Mouse (Mus musculus) spleen, adult 2 months (tissue): Measurements from ENCODE around the gene Olfr102. TPM values are rescaled to one million over a fixed set of nuclear protein-coding genes. Genes with fewer than 3 reads are reported as not detected.
A peak's percentile ranks its signal among the peaks of the same experiment; 100 is the strongest.

ENCODE experiments used
- DNase-seq, 2 experiments: peaks; one replicate each; pipeline versions ENCODE4 v3.0.0 to v3.0.0-alpha.2; 2012 to 2021; ENCODE audit warnings: low spot score in 2 of 2, low read depth in 1 of 2
- H3K27ac ChIP-seq: fragments of 200-500 bp; 2 replicates; pipeline ENCODE4 v1.5.1; 2012; ENCODE audit warnings: low read length, inconsistent platforms; ENCODE audit not compliant: insufficient read depth
- H3K27me3 ChIP-seq: fragments of 200-500 bp; 2 replicates; pipeline ENCODE4 v1.6.1; 2012; ENCODE audit warnings: mild to moderate bottlenecking, moderate library complexity, low read length, inconsistent platforms; ENCODE audit not compliant: control insufficient read depth, insufficient read depth
- H3K36me3 ChIP-seq: fragments of 200-500 bp; 2 replicates; pipeline ENCODE4 v1.6.1; 2012; ENCODE audit warnings: mild to moderate bottlenecking, low read length, inconsistent platforms; ENCODE audit not compliant: control insufficient read depth, insufficient read depth
- H3K4me1 ChIP-seq: fragments of 200-500 bp; 2 replicates; pipeline ENCODE4 v1.6.1; 2011; ENCODE audit warnings: inconsistent platforms; ENCODE audit not compliant: control insufficient read depth, insufficient read depth, insufficient read length
- H3K4me3 ChIP-seq: fragments of 200-500 bp; 2 replicates; pipeline ENCODE4 v1.5.1; 2011; ENCODE audit warnings: mild to moderate bottlenecking, inconsistent platforms; ENCODE audit not compliant: insufficient read depth, insufficient read length; ENCODE audit errors: extremely low read depth
- CTCF ChIP-seq: fragments of 200-500 bp; IDR thresholded peaks from 2 replicates; pipeline ENCODE4 v1.5.1; 2011; ENCODE audit warnings: mild to moderate bottlenecking, inconsistent platforms; ENCODE audit not compliant: insufficient read depth, insufficient read length, insufficient replicate concordance; ENCODE audit errors: extremely low read depth
- POLR2A ChIP-seq: fragments of 200-500 bp; IDR thresholded peaks from 2 replicates; pipeline ENCODE4 v1.6.1; 2011; ENCODE audit warnings: low read depth, low read length, inconsistent platforms
- WGBS: fragments of 180-500 bp; shearing (Covaris S2); methylation state at CpG from one replicate; pipeline ENCODE4 v1.1.7; 2018; 5-methylcytosine and 5-hydroxymethylcytosine counted together
- polyA plus RNA-seq: library from polyadenylated mRNA; depleted of rRNA; stranded (reverse); fragments of >200 nt; gene quantifications from 2 replicates; pipeline ENCODE4 v1.2.3, GENCODE M21; 2012; rRNA removed

Olfr102 gene
- polyA plus RNA-seq, 1 experiment = not detected

- Histone ChIP-seq H3K27me3 (no peaks in the 10 kb centered on the region), H3K27ac (no peak overlapping the region), H3K4me3 (no peak overlapping the region), H3K36me3 (peaks cover 9% of the 10 kb centered on the region), H3K4me1 (no peaks in the 10 kb centered on the region)
- DNase-seq = no peak
- no peak for TF ChIP-seq CTCF
- no peak for TF ChIP-seq POLR2A
- 79% methylated on average over 1 of the region's 1 CpGs for WGBS
Measured at GRCm38 (mm10) chr17:37280331-37280730, 36.5 kb downstream of the Olfr102 start.

GRCm38 (mm10) chr17:37276573-37276972 lies 40.3 kb downstream of the Olfr102 start:
- Histone ChIP-seq H3K36me3 (peaks cover 21% of the 10 kb centered on the region), H3K27me3 (no peaks in the 10 kb centered on the region), H3K4me1 (peaks cover 12% of the 10 kb centered on the region; the same call in 1 of the 2 replicates), H3K4me3 (no peak overlapping the region), H3K27ac (no peak overlapping the region)
- no peak for DNase-seq
- TF ChIP-seq CTCF (no peak), POLR2A (no peak)

- 87% methylated on average over 2 of the region's 2 CpGs for WGBS
- TF ChIP-seq CTCF (no peak), POLR2A (no peak)
Measured at GRCm38 (mm10) chr17:37275626-37276248, 41.1 kb downstream of the Olfr102 start.

GRCm38 (mm10) chr17:37270702-37271092 lies 46.2 kb downstream of the Olfr102 start:
- Histone ChIP-seq H3K4me3 (peak overlapping the region; percentile 78), H3K4me1 (peaks cover 17% of the 10 kb centered on the region; the same call in 1 of the 2 replicates), H3K36me3 (peaks cover 14% of the 10 kb centered on the region), H3K27me3 (no peaks in the 10 kb centered on the region), H3K27ac (peak overlapping the region; percentile 93)
- 6% methylated on average over 8 of the region's 8 CpGs for WGBS
- TF ChIP-seq POLR2A = peak; percentile 29; the same call in 1 of the 2 replicates
- no peak for TF ChIP-seq CTCF
- peak; percentile 69 to 74 for DNase-seq

More at GRCm38 (mm10) chr17:37275626-37276248, 41.1 kb downstream of the Olfr102 start:
- peaks cover 16% of the 10 kb centered on the region; the same call in 1 of the 2 replicates for H3K4me1 ChIP-seq
- no peaks in the 10 kb centered on the region for H3K27me3 ChIP-seq
- peaks cover 21% of the 10 kb centered on the region for H3K36me3 ChIP-seq
- H3K27ac ChIP-seq = no peak overlapping the region
- no peak overlapping the region for H3K4me3 ChIP-seq
- DNase-seq = no peak

GRCm38 (mm10) chr17:37270058-37270701 lies 46.7 kb downstream of the Olfr102 start, which contains the start of gene H2-M3:
TSS of gene H2-M3 (plus strand) at chr17:37270220.
- under 1% methylated on average over 26 of the region's 26 CpGs for WGBS
- peak within 1 kb of the TSS; percentile 93 for H3K27ac ChIP-seq

GRCm38 (mm10) chr17:37263626-37264025 lies 53.2 kb downstream of the Olfr102 start, which contains the start of gene Olfr98:
TSS of gene Olfr98 (minus strand) at chr17:37263749.
- H3K4me1 ChIP-seq = no peaks in the 10 kb centered on the region
- no peak for DNase-seq
- WGBS = 85% methylated on average over 1 of the region's 1 CpGs
- H3K4me3 ChIP-seq = no peak within 1 kb of the TSS
- no peaks in the 10 kb centered on the region for H3K27me3 ChIP-seq
- H3K27ac ChIP-seq = no peak within 1 kb of the TSS
- TF ChIP-seq POLR2A (no peak), CTCF (no peak)
- no peaks in the 10 kb centered on the region for H3K36me3 ChIP-seq

More at GRCm38 (mm10) chr17:37270058-37270701, 46.7 kb downstream of the Olfr102 start, which contains the start of gene H2-M3:
- no peaks in the 10 kb centered on the region for H3K27me3 ChIP-seq
- peak; percentile 93 to 94 for DNase-seq
- peak within 1 kb of the TSS; percentile 78 for H3K4me3 ChIP-seq
- peaks cover 11% of the 10 kb centered on the region for H3K36me3 ChIP-seq
- H3K4me1 ChIP-seq = peaks cover 17% of the 10 kb centered on the region; the same call in 1 of the 2 replicates
- TF ChIP-seq POLR2A (peak; percentile 76), CTCF (no peak)

Other genes starting within 250 kb of the Olfr102 start
- 0.14 TPM in 1 of 2 replicates, not detected in the other for gene Olfr90, start 228.6 kb downstream of the Olfr102 start, polyA plus RNA-seq
- not detected in 2 replicates for gene Olfr91, start 218.8 kb downstream of the Olfr102 start, polyA plus RNA-seq
- not detected in 2 replicates for gene Olfr92, start 197.0 kb downstream of the Olfr102 start, polyA plus RNA-seq
- gene Olfr93, start 155.6 kb downstream of the Olfr102 start, polyA plus RNA-seq = not detected in 2 replicates
- 1.1 and 1.5 TPM in 2 replicates for gene Ubd, start 123.2 kb downstream of the Olfr102 start, polyA plus RNA-seq
- not detected in 2 replicates for gene Olfr94, start 116.1 kb downstream of the Olfr102 start, polyA plus RNA-seq
- not detected in 2 replicates for gene Olfr95, start 103.9 kb downstream of the Olfr102 start, polyA plus RNA-seq
- gene Olfr96, start 96.9 kb downstream of the Olfr102 start, polyA plus RNA-seq = not detected in 2 replicates
- gene Olfr97, start 79.7 kb downstream of the Olfr102 start, polyA plus RNA-seq = not detected in 2 replicates
- gene Olfr98, start 53.3 kb downstream of the Olfr102 start, polyA plus RNA-seq = not detected in 2 replicates
- 27.0 and 27.4 TPM in 2 replicates for gene H2-M3, start 46.8 kb downstream of the Olfr102 start, polyA plus RNA-seq
- gene Olfr99, start 33.6 kb downstream of the Olfr102 start, polyA plus RNA-seq = not detected in 2 replicates
- not detected in 2 replicates for gene Olfr101, start 12.7 kb downstream of the Olfr102 start, polyA plus RNA-seq
- not detected in 2 replicates for gene Olfr103, start 22.6 kb upstream of the Olfr102 start, polyA plus RNA-seq
- not detected in 2 replicates for gene Olfr104-ps, start 42.5 kb upstream of the Olfr102 start, polyA plus RNA-seq
- not detected in 2 replicates for gene Olfr105-ps, start 62.0 kb upstream of the Olfr102 start, polyA plus RNA-seq
- gene Olfr106-ps, start 73.3 kb upstream of the Olfr102 start, polyA plus RNA-seq = not detected in 2 replicates
- not detected in 2 replicates for gene Olfr107, start 82.2 kb upstream of the Olfr102 start, polyA plus RNA-seq
- not detected in 2 replicates for gene Olfr108, start 128.4 kb upstream of the Olfr102 start, polyA plus RNA-seq
- gene Olfr109, start 141.9 kb upstream of the Olfr102 start, polyA plus RNA-seq = not detected in 2 replicates
- gene H2-M2, start 166.5 kb upstream of the Olfr102 start, polyA plus RNA-seq = 2.7 and 4.5 TPM in 2 replicates
- 0.05 TPM in 1 of 2 replicates, not detected in the other for gene Olfr110, start 175.4 kb upstream of the Olfr102 start, polyA plus RNA-seq
- gene Olfr111, start 191.0 kb upstream of the Olfr102 start, polyA plus RNA-seq = 0.27 and 0.29 TPM in 2 replicates